Mouse (Mus musculus) cerebellum, adult 2 months (tissue): ENCODE results near the gene Dnase1l1. TPM values are rescaled to one million over a fixed set of nuclear protein-coding genes. Genes with fewer than 3 reads are reported as not detected.
A peak's percentile ranks its signal among the peaks of the same experiment; 100 is the strongest.

Source experiments
- DNase-seq, 2 experiments: peaks; one replicate each; pipeline ENCODE4 v3.0.0; 2021
- H3K27ac ChIP-seq: fragments of 200-500 bp; 2 replicates; pipeline ENCODE4 v1.5.1; 2012; ENCODE audit warnings: low read length, control low read depth, inconsistent platforms; ENCODE audit not compliant: insufficient read depth
- H3K27me3 ChIP-seq: fragments of 200-500 bp; 2 replicates; pipeline ENCODE4 v1.6.1; 2012; ENCODE audit warnings: inconsistent platforms, mild to moderate bottlenecking, low read length, moderate library complexity; ENCODE audit not compliant: control insufficient read depth, insufficient read depth
- H3K4me1 ChIP-seq: fragments of 200-500 bp; 2 replicates; pipeline ENCODE4 v1.6.1; 2011; ENCODE audit warnings: low read length; ENCODE audit not compliant: control insufficient read depth, insufficient read depth
- H3K4me3 ChIP-seq: fragments of 200-500 bp; replicated peaks from 2 replicates; pipeline ENCODE3; 2011; ENCODE audit warnings: mild to moderate bottlenecking, low read depth, low read length, control low read depth; ENCODE audit not compliant: insufficient read depth
- CTCF ChIP-seq: fragments of 200-500 bp; IDR thresholded peaks from 2 replicates; pipeline ENCODE4 v1.5.1; 2011; ENCODE audit warnings: low read depth, mild to moderate bottlenecking, control low read depth, low read length, moderate library complexity, borderline replicate concordance; ENCODE audit not compliant: insufficient read depth
- POLR2A ChIP-seq: fragments of 200-500 bp; IDR thresholded peaks from 2 replicates; pipeline ENCODE4 v1.6.1; 2011; ENCODE audit warnings: low read length, control low read depth, borderline replicate concordance; ENCODE audit not compliant: insufficient read depth
- WGBS: fragments of 180-500 bp; shearing (Covaris S2); methylation state at CpG from one replicate; pipeline ENCODE4 v1.1.7; 2018; 5-methylcytosine and 5-hydroxymethylcytosine counted together
- polyA plus RNA-seq: library from polyadenylated mRNA; depleted of rRNA; stranded (reverse); fragments of >200 nt; gene quantifications from 2 replicates; pipeline ENCODE4 v1.2.3, GENCODE M21; 2012

The Dnase1l1 gene
- polyA plus RNA-seq, 1 experiment = 6.4 TPM

GRCm38 (mm10) chrX:74299721-74300120, 17.6 kb upstream of the Dnase1l1 start:
- peaks cover 3% of the 10 kb centered on the region; the same call in 1 of the 2 replicates for H3K4me1 ChIP-seq
- no peak overlapping the region for H3K4me3 ChIP-seq
- no peak for DNase-seq
- H3K27ac ChIP-seq = no peak overlapping the region
- H3K27me3 ChIP-seq = no peaks in the 10 kb centered on the region
- WGBS = 87% methylated on average over 3 of the region's 3 CpGs
- no peak for TF ChIP-seq POLR2A
- no peak for TF ChIP-seq CTCF

- 85% methylated on average over 1 of the region's 1 CpGs for WGBS
- DNase-seq = no peak
Observed at GRCm38 (mm10) chrX:74298348-74298747, 16.2 kb upstream of the Dnase1l1 start.

GRCm38 (mm10) chrX:74296538-74297448, 14.7 kb upstream of the Dnase1l1 start, which contains the start of gene Atp6ap1:
Gene Atp6ap1 (plus strand): TSS chrX:74297097.
- peak; percentile 94 to 97 for DNase-seq
- H3K4me1 ChIP-seq = peaks cover 3% of the 10 kb centered on the region; the same call in 1 of the 2 replicates
- 6% methylated on average over 37 of the region's 37 CpGs for WGBS
- H3K27me3 ChIP-seq = no peaks in the 10 kb centered on the region
- TF ChIP-seq POLR2A = peak; percentile 87; the same call in 1 of the 2 replicates
- TF ChIP-seq CTCF = no peak
- H3K27ac ChIP-seq = peak within 1 kb of the TSS; percentile 86
- peak within 1 kb of the TSS; percentile 96 for H3K4me3 ChIP-seq

More at GRCm38 (mm10) chrX:74298348-74298747, 16.2 kb upstream of the Dnase1l1 start:
- Histone ChIP-seq H3K27ac (no peak overlapping the region), H3K4me3 (no peak overlapping the region), H3K4me1 (peaks cover 3% of the 10 kb centered on the region; the same call in 1 of the 2 replicates), H3K27me3 (no peaks in the 10 kb centered on the region)
- TF ChIP-seq POLR2A (no peak), CTCF (no peak)

- no peak overlapping the region for H3K27ac ChIP-seq
- peaks cover 2% of the 10 kb centered on the region; the same call in 1 of the 2 replicates for H3K4me1 ChIP-seq
- H3K27me3 ChIP-seq = no peaks in the 10 kb centered on the region
- no peak for TF ChIP-seq CTCF
- TF ChIP-seq POLR2A = no peak
- H3K4me3 ChIP-seq = no peak overlapping the region
- WGBS = 77% methylated on average over 4 of the region's 4 CpGs
- DNase-seq = no peak
Observed at GRCm38 (mm10) chrX:74293431-74293830, 11.3 kb upstream of the Dnase1l1 start.

GRCm38 (mm10) chrX:74283092-74283437, 928 bp upstream of the Dnase1l1 start:
- TF ChIP-seq CTCF = no peak
- TF ChIP-seq POLR2A = no peak
- DNase-seq = no peak
- Histone ChIP-seq H3K27me3 (no peaks in the 10 kb centered on the region), H3K4me1 (0 out of 2 replicates have a peak, but pooled peaks cover 3% of the 10 kb centered on the region), H3K4me3 (peak overlapping the region; percentile 75), H3K27ac (peak overlapping the region; percentile 4; the same call in 1 of the 2 replicates)
- 3% methylated on average over 5 of the region's 5 CpGs for WGBS

GRCm38 (mm10) chrX:74282395-74283091, 406 bp upstream of the Dnase1l1 start:
- DNase-seq = peak; percentile 86 to 89
- TF ChIP-seq POLR2A (peak; percentile 79; the same call in 1 of the 2 replicates), CTCF (no peak)
- peak overlapping the region; percentile 75 for H3K4me3 ChIP-seq
- H3K4me1 ChIP-seq = 0 out of 2 replicates have a peak, but pooled peaks cover 3% of the 10 kb centered on the region
- peak overlapping the region; percentile 61; the same call in 1 of the 2 replicates for H3K27ac ChIP-seq
- no peaks in the 10 kb centered on the region for H3K27me3 ChIP-seq
- WGBS = 11% methylated on average over 39 of the region's 39 CpGs

GRCm38 (mm10) chrX:74281041-74281731, 951 bp downstream of the Dnase1l1 start:
- TF ChIP-seq CTCF = no peak
- TF ChIP-seq POLR2A = no peak
- under 1% methylated on average over 14 of the region's 14 CpGs for WGBS
- Histone ChIP-seq H3K27ac (no peak overlapping the region), H3K4me3 (peak overlapping the region; percentile 75), H3K27me3 (no peaks in the 10 kb centered on the region), H3K4me1 (0 out of 2 replicates have a peak, but pooled peaks cover 3% of the 10 kb centered on the region)
- no peak for DNase-seq
